Mouse (Mus musculus) mouse embryonic stem cell (cell line): ENCODE results near the gene Nrip3.

Experiments
- in situ Hi-C, 2 experiments: fragments of 300-500 bp; cut with MboI; formaldehyde crosslinking; loops; 1 replicate in 1 of 2; 3 replicates in 1 of 2; pipeline ENCODE4 v1.14.3; 2019 to 2020; ENCODE audit warnings: low sequenced_read_pairs in 2 of 2, low pct_unique_long_range_greater_than_20kb in 1 of 2, mixed read lengths in 1 of 2; ENCODE audit not compliant: unreplicated experiment in 1 of 2

The Nrip3 gene

DNA sequence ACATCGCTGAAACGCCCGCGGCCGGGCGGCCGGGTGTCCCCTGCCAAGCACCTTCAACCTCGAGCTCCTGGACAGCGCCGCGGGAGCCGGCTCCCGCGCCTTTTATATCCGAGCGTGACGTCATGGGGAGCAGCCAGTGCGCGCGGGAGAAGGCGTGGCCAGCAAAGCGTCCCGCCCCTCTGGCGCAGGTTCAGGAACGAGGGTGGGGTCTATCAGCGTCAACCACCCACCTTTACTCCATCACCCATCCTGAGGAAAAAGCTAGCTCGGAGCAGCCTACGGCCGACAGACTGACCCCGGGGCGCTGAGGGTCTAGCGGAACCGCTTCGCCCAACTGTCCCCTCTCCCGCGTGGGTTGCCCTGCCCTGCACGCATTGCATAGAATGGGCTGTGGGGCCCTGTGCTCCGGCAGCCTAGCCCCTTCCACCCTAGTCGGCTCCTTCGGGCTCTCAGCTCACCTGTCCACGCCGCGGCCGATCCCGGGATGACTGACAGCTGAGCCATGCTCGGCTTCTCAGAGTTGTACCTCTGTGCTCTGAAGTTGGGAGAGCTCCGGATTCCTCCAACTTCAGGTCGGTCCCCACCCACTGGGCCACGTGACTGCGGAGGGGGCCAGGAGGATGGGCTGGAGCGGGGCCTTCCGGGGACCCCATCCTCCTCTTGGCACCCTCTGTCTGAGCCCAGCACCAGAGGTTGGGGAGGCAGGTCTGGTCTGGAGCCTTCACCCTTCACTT lies at the start of gene Nrip3:
TSS of gene Nrip3 (minus strand) at position 556 of the 734 bp plus-strand sequence.
- in situ Hi-C loops: no loop called here

DNA sequence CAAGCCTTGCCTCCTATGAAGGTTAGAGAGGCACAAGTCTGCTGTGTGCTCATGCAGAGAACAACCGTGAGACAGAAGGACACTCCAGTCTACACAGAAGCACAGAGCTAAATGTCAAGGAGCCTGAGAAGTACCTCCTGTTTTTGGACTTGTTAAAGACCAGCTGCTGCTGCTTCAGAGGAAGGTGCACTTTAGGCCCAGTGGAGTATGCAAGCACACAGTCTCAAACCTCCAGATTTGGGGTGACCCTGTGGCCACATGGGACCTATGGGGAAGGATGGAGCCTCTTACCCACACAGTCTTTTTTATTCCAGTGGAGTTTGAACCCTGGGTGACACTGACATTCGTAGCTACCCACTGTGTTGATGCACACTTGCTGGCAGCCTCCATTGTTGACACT lies 49.6 kb upstream of the Nrip3 start:
- in situ Hi-C loops: no loop called here

DNA sequence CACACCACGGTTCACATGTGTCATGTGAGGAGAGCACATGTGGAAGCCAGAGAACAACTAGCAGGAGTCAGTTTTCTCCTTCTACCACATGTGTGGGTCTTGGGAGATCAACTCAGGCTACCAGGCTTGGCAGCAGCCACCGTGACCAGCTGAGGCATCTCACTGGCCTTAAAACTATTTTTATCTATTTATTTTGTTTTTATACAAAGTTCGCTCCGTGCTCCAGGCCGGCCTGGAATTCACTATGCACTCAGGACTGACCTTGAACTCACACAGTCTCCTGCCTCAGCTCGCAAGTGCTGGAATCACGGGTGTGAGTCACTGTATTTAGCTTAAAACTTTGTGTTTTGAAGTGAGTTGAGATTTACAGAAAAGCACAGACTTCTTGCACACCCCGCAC lies 45.1 kb upstream of the Nrip3 start:
- in situ Hi-C loops: no loop called here

DNA sequence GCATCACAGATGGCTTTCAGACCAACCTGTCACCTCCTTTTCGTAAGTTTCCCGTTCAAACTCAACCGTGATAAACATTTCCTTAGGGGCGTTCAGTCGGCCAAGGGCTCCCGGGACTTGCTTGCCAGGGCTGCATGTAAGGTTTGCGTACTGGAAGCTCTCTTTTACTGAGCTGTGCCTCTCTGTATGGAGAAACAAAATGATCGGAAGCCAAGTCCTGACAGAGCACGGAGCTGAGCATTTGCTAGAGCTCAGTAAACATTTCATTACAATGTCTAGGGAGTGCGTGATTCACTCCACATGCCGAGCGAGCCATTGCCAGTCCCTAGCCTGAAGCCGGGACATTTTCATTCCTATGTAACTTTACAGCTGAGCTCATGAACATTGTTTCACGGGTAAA lies 43.5 kb upstream of the Nrip3 start:
- in situ Hi-C loops: no loop called here

DNA sequence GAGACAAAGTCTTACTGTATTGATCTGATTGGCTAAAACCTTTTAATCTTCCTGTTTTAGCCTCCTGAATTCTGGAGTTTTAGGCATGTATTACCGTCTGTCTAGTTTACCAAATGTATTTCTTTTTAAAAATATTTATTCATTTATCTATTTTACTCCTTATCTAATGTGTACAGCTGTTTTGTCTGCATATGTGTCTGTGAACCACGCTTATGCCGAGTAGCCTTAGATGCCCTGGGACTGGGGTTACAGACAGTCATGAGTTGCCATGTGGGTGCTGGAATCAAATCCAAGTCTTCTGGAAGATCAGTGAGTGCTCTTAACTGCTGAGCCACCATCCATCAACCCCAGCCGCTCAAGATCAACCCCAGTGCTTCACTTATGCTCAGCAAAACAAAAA lies 36.8 kb upstream of the Nrip3 start:
- in situ Hi-C loops: no loop called here

DNA sequence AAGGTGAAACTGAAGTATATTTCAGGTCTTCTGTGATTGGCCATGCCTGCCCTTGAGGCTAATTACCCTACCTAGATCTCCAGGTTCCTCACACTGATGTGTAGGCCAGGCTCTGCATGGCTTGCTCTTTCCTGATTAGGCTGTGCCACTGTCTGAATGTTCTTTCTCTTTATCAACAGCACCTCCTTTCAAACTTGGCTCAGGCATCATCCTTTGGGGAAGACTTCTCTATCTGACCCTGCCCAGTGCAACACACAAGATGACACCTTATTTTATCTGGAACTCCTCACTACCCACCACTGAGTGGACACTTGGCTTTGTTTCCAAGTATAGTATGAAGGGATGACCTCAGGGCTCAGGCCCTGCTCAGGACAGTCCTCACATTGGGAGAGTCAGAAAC lies 36.1 kb upstream of the Nrip3 start:
- in situ Hi-C loops: no loop called here

DNA sequence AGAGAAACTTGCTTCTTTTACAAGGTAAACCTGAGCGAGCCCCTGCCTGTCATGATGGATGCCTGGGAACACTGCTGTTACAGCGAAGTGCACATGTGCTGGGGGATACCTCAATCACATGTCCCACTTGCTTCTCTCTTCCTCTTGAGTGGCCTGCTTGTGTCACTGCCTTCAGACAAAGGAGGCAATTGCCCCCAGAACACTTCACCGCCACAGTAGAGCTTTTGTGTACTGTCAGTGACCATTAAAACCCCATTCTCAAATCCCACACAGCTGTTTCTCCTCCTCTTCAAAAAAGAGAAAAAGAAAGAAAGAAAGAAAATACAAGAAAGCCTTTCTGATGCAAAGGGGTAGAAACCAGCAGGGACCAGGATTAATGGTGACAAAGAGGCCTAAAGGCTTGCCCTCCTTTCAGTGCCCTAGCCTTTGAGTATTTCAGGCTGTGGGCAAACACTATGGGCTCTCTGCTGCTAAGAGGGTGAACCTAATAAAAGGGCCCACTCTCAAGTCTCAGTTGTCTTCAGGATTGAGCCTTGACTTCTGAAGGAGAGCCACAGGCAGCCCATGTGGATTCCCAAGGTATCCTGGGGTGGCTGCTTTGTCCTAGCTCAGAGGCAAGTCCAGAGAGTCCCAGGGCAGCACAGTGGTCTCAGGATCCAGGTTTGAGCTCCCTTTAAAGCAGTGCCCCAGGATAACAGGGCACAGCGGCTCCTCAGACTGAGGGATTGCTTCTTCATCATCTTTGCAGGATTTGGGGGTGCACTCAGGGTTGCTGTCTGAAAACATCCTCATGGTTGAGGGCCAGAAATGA lies 31.7 kb upstream of the Nrip3 start:
- in situ Hi-C loops: no loop called here

DNA sequence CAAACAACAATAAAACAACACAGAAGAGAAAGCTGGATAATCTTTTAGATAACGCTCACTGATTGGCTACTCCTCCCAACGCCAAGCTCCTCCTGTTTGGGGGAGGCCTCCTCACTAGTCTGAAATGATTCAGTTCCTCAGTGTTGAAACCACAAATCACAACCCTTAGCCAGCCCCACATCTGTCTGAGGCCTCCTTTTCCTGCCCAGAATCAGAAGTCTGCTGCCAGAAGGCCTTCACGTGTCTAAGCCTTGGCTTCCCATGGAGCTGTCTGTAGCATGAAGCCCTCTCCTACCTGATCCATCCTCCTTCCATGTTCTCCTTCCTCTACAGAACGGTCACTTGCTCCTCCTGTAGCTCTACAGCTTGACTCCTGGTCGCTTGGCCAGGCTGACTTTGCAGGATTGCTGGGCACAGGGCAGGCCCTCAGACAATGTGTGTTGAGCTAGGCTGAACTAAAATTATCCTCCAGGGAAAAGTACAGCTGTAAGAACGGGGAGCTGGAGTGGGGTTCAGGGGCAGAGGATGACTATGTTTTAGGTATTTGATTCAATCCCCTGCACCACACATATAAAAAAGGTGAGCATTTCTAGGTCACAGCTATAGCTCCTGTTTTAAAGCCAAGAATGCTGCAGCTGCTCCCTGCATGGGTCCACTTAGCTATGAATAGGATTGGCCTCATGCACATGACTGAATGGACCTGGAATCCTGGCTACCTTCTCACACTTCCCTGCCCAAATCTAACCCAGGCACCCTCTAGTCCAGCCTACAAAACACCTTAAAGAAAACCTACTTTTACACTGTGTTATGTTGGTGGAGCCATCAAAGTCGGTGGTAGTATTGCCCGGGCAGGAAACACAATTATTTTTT lies 26.0 kb upstream of the Nrip3 start:
- in situ Hi-C loops: no loop called here

DNA sequence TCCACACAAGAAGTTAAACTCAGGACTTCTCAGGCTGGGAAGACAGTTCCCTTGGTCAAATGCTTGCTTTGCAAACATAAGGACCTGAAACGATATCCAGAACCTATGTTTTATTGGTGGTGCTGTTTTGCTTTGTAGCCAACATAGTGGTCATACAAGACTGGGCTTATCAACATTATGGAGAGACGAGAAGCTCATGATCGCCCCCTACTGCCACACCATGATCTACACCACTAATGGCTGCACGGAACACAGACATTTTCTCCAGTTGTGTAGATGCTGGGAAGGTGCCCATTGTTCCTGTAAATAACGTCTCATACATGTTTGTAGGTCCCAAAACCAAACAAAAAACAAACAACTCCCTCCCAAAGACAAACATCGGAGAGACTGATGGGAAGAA lies 23.0 kb upstream of the Nrip3 start:
- in situ Hi-C loops: no loop called here

DNA sequence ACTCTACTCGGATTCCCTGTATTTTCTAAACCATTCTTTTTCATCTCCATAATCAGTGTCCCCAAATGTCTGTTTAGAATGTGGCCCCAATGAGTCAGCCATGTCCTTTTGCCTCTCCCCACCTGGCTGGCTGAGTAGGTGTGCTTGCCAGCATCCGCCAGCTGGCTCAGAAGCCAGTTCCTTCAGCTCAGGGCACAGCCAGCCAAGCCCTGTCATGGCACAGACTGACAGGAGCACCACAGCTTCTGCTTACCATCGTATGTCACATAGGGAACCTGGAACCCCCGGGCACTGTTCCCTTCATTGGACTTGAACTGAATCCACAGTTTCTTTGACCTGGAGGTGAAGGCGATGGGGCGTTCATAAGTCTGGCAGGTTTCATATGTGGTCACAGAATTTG lies 22.5 kb upstream of the Nrip3 start:
- in situ Hi-C loops: no loop called here

DNA sequence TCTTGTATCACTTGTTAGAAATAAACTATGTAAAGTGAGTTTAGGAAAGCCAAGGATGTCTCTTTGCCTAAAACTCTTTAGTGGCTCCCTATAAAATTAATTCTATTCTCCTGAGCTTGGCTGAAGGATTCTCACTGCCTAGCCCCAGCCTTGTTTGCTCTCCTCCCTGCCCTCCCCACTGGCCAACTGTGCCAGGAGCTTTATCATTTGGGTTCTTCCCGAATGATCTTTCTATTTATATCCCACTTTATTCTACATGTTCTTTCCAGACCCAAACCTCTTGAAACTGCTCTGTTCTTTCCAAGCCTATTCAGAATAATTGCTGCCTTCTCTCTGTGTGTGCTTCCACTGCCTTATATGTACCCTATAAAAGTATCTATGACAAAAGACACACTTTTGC lies 21.7 kb upstream of the Nrip3 start:
- in situ Hi-C loops: no loop called here

DNA sequence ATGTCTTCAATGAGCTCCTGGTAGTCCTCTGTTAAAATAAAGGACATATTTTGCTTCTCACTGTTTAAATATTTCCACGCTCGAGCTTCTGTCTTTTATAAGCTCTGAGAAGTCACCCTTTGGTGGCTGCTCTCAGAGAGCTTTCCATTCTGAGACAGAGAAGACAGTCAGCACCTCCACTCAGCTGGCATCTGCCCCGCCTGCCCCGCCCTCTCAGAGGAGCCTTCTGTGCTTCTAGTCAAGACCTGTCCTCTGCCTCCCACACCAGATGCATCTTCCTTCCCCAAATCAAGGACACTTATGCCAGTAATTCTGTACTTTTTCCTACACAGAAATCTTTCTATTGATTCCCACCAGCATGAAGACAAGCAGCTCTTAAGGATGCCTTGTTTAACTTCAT lies 18.8 kb upstream of the Nrip3 start:
- in situ Hi-C loops: no loop called here

DNA sequence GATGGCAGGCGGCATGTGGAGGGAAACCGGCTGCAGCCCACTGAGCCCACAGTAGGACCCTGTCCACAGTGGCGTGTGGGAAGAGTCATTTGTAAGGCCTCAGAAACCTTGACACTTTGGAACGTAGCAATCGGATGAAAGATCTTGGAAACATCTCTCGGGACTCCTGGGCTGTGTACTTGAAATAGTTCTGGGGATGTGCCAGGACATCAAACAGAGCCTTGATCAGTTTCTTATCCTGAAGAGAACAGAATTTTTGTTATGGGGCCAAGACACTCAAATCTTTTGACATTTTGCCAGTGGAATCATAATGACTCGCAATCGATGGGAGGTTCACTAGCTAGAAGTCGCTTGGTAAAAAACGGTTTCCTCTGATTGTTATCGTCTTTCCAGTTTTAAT lies 17.3 kb upstream of the Nrip3 start:
- in situ Hi-C loops: no loop called here

DNA sequence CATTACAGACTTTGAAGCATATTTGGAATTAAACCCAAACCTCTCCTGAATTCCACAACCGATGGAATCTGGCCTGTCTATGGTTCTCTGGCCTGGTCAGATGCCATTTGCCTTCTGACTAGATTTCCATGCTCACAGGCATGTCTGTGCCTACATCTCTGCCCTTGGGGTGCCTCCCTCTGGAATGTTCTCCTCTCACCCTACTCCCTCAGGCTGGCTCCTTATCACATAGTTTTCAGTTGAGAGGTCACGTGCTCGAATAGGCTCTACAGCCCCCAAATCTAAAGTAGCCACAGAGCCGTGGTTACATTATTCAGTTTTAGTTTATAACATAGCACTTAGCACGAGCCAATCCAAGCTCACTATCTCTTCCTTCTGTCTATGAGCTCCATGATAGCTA lies 13.7 kb upstream of the Nrip3 start:
- in situ Hi-C loops: no loop called here

DNA sequence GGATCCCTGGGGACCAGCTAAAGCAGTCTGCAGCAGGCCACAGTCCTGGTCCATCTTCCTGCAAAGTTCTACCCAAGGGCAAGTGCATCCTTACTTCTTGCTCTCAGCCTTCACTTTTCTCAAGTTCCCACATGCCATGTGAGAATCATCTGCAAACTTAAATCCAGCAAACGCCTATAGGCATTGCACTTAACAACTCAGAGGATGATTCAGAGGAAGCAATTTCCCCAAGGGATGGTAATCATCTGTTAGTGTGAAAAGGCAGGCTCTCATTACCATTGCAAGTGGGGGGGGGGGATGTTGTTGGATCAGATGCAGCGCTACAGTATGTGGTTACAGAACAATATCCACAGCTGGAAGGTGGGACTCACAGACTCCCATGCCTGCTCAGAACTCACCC lies 12.7 kb upstream of the Nrip3 start:
- in situ Hi-C loops: no loop called here

DNA sequence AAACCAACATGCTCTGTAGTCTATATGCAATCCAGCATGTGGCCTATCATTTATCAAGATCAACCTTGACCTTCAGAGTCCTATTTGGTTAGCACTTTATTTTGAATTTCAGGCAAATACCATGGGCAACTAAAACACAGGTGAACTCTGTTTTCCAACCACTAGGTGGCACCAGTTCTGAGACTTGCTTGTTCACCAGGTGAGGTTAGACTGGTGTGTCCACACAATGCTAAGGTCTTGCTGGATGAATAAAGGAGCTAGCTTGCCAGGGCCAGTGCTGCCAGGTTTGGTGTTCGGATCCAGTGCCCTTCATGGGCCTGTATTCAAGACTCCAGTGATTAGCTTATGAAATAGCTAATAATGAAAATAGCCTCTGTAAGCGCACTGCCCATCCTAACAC lies 10.9 kb upstream of the Nrip3 start:
- in situ Hi-C loops: no loop called here

DNA sequence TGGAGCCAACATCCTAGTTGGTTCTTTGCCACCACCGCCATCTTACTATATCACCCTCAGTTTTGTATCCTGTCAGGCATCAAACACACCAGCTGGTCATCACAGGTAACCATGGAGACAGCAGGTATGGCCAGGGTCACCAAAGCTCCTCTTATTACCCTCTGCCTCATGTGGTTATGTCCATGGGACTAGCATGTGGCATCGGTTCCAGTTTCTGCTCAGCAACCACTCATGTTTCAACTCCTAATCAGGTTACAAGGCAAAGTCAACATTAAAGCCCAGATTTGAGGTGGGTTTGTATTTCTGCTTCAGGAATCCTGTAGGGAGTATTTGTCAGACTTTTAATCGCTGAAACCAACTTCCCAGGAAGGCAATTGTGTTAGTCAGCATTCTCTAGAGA lies 9.0 kb upstream of the Nrip3 start:
- in situ Hi-C loops: no loop called here

DNA sequence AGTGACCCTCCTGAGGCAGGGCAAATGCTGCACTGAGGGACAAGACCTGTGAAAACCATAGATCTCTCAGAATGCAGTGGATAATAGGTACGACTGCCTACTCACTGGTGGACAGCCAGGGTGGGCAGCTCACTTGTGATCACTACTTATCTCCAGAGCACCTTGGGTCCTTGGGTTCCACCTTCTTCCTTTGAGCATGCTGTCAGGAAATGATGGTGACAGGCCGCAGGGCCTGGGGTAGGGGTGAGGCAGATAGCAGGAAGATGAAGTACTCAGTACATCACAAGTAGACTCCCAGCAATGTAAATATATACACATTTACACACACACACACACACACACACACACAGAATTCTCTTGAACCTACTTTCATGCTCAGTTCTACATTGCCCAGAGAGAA lies 6.0 kb upstream of the Nrip3 start:
- in situ Hi-C loops: no loop called here

DNA sequence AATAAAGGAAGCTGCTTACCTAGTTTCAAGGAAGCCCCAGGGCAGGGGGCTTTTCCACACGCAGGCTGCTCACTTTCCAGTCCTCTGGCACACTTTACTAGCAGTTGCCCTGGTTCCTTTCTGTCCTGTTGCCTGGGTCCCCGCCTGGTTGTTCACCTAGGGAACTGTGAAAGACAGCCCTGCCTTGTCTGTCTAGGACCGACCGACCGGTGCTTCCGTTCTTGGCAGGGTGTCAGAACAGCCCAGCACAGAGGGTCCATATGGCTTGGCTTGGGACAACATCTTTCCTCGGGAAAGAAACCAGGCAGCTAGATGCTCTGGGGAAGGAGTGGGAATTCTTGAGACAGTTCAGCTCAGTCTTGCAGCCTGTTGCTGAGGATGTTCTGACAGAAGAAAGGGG lies 1.5 kb upstream of the Nrip3 start:
- in situ Hi-C loops: no loop called here
